In the genomic region with DNA sequence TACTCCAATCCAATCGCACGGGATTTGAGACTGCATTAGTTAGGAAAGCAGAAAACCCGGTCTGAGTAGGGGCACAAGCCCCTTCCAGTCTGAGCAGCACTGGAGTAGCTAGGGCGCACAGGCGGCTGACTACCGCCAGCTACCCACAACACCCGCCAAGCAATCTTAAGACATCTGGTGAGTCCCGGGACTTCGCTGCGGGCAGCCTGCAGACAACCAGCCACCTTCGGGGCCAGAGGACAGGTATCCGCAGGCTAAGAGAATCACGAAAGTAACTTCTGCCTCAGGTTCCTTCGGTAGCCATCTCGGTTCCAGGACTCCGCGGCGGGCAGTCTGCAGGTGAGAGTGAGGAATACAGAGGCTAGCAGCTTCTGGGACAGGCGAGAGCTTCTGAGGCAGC, we compare ENCODE assay signal across 2 mouse cellular contexts. TPM values are rescaled to one million over a fixed set of nuclear protein-coding genes. Genes with fewer than 3 reads are reported as not detected.
"Had no signal": no experiment of that assay in that cellular context is flagged by ENCODE, and none has a peak within 500 bp of the region (broad histone marks: within the 10 kb centered on the region; RNA-seq: fewer than 3 reads in every experiment).

No protein-coding gene starts in this region.

RNA-seq across cellular contexts. Expression of a gene that starts 59.0 kb away (rescaled TPM):
- polyA plus RNA-seq: erythroblast, embryonic 14.5 days; heart, embryonic 10.5 days had no signal
